Mouse (Mus musculus) C2C12 (cell line): Measurements from ENCODE around the gene Gmnn.

Experiments used
- CEBPB ChIP-seq: IDR thresholded peaks from one replicate; pipeline ENCODE4 v1.6.1; 2011; ENCODE audit warnings: low read depth, mild to moderate bottlenecking, control low read depth, moderate library complexity
- CTCF ChIP-seq: IDR thresholded peaks from one replicate; pipeline ENCODE4 v1.5.1; 2011; ENCODE audit not compliant: control insufficient read depth, insufficient read depth, insufficient read length
- MAX ChIP-seq: IDR thresholded peaks from one replicate; pipeline ENCODE4 v1.6.1; 2011; ENCODE audit warnings: mild to moderate bottlenecking, control low read depth
- MYOG ChIP-seq: IDR thresholded peaks from one replicate; pipeline ENCODE4 v1.6.1; 2011; ENCODE audit not compliant: control insufficient read depth, insufficient read length; ENCODE audit errors: extremely low read depth
- USF1 ChIP-seq: IDR thresholded peaks from one replicate; pipeline ENCODE4 v1.6.1; 2011; ENCODE audit warnings: low read depth, mild to moderate bottlenecking, control low read depth, moderate library complexity

DNA sequence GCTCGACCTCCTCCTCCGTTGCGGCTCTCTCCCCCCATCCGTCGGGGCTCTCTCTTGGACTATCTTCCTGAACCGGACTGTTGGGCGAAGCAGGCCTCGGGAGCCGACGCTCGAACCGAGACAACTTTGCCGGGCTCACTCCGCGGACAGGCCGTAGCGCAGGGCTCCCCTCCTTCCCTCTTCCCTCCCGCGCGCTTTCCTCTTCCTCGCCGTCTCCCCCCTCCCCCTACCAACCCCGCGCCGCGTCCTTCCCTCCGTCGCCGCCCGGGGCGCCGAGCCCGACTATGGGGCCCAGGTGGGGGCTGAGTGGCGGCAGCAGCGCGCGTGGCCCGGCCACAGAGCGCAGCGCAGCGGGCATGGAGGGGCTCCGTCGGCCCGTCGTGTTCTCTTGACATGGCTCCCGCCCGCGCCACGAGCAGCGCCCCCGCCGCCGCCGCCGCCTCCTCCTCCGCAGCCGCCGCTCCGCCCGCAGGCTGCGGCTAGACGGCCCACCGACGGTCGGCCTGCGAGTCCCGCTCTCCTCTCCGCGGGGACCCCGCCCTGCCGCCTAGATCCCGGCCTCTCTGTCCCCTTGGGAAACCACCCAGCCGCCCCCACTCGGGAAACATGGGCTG is 39.7 kb upstream of the Gmnn start, which contains the start of gene BC005537:
- TF ChIP-seq CTCF (no peak), MYOG (no peak), CEBPB (no peak), MAX (no peak), USF1 (no peak)
